Mouse (Mus musculus) forebrain, embryonic 14.5 days (tissue): ENCODE data around the gene Myt1. TPM values are rescaled to one million over a fixed set of nuclear protein-coding genes. Genes with fewer than 3 reads are reported as not detected.
A peak's percentile ranks its signal among the peaks of the same experiment; 100 is the strongest.

ENCODE experiments used
- ATAC-seq: fragments of 200-750 bp; cut with Nextera tagmentation; 2 replicates; pipeline ENCODE4 v1.8.0; 2017; ENCODE audit warnings: mild to moderate bottlenecking, moderate library complexity
- DNase-seq: peaks from one replicate; pipeline ENCODE4 v3.0.0-alpha.2; 2015; ENCODE audit warnings: low spot score
- H3K27ac ChIP-seq: fragments of 300-500 bp; sonication (generic); 2 replicates; pipeline ENCODE4 v1.5.1; 2014; ENCODE audit warnings: low read depth, mild to moderate bottlenecking, control low read depth, low read length, moderate library complexity
- H3K27me3 ChIP-seq: fragments of 300-500 bp; sonication (generic); replicated peaks from 2 replicates; pipeline ENCODE4 v1.6.1; 2014; ENCODE audit warnings: low read length, control low read depth, mixed read lengths; ENCODE audit not compliant: control insufficient read depth, insufficient read depth
- H3K36me3 ChIP-seq: fragments of 300-500 bp; sonication (generic); 2 replicates; pipeline ENCODE4 v1.6.1; 2014; ENCODE audit warnings: low read length, control low read depth; ENCODE audit not compliant: control insufficient read depth, insufficient read depth
- H3K4me1 ChIP-seq: fragments of 300-500 bp; sonication (generic); 2 replicates; pipeline ENCODE4 v1.6.1; 2014; ENCODE audit warnings: antibody characterized with exemption, low read length, control low read depth; ENCODE audit not compliant: control insufficient read depth, insufficient read depth
- H3K4me2 ChIP-seq: fragments of 300-500 bp; sonication (generic); 2 replicates; pipeline ENCODE4 v1.6.1; 2014; ENCODE audit warnings: mild to moderate bottlenecking, control low read depth, low read length
- H3K4me3 ChIP-seq: fragments of 300-500 bp; sonication (generic); 2 replicates; pipeline ENCODE4 v1.5.1; 2014; ENCODE audit warnings: low read depth, low read length, control low read depth
- H3K9ac ChIP-seq: fragments of 300-500 bp; sonication (generic); 2 replicates; pipeline ENCODE4 v1.6.1; 2014; ENCODE audit warnings: mild to moderate bottlenecking, low read length, control low read depth, moderate library complexity
- H3K9me3 ChIP-seq: fragments of 300-500 bp; sonication (generic); replicated peaks from 2 replicates; pipeline ENCODE4 v1.6.1; 2016; ENCODE audit warnings: low read length, control low read depth, mixed read lengths; ENCODE audit not compliant: control insufficient read depth
- WGBS: fragments of 180-500 bp; shearing (Covaris S2); extraction: QIAGEN DNeasy Blood & Tissue Kit; methylation state at CpG from one replicate; pipeline ENCODE4 v1.1.7; 2014; 5-methylcytosine and 5-hydroxymethylcytosine counted together
- polyA plus RNA-seq: library from polyadenylated mRNA; unstranded; fragments of >200 nt; fragmentation: Nextera tagmentation; extraction: Ambion mirVana; gene quantifications from 2 replicates; pipeline ENCODE4 v1.2.1, GENCODE M21; 2014

Myt1 gene
- polyA plus RNA-seq, 1 experiment from 2014 or later: 22.3 TPM

DNA sequence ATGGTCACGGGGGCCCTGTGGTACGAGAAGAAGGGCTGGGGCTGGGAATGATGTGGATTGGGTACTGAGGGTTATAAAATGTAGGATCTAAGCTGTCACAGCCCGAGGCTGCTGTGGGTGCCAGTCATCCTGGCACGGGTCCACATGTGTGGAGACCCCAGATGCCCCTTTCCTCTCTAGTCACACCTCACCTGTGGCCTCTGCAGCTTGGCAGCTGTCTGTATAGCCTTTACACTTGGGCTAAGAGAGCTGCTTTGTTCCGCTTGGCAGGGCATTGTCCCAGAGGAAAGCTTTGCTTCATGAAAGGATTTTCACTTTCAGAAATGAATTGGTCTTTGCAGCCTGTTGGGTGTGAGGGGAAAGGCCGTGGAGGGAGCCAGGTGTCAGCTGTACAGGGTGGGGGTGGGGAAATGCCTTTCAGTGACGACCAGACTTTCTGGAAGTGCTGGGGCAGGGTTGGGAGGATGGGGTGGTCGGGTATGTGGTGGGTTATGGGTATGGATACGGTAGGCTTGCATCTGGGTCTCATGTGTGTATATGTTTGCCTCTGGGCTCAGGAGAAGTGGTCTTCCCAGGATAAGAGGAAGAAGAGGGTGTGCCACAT is 35.4 kb upstream of the Myt1 start:
- no peak overlapping the region for H3K9ac ChIP-seq
- 19% methylated on average over 9 of the region's 9 CpGs for WGBS

DNA sequence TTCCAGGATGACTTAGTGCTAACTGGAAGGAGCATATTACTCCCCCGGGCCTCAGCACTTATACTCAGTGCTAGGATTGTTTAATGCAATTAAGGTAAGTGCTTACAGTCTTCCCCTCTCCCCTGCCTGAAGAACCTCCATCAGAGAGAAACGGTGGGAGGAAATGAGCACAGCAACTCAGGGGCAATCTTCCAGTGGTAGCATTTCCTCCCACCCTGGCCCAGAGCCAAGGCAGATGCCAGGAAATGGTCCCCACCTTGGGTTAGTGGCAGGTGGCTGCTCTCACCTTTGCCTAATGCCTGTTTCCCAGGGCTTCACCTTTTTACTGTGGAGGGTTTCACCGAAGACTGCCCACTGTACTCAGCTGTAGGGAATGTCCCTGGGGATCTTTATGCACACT is 33.1 kb upstream of the Myt1 start:
- H3K4me2 ChIP-seq: no peak overlapping the region
- H3K9me3 ChIP-seq: no peaks in the 10 kb centered on the region
- DNase-seq (no peak), ATAC-seq (no peak)
- WGBS: 66% methylated on average over 3 of the region's 3 CpGs
- peaks cover 9% of the 10 kb centered on the region; the same call in 1 of the 2 replicates for H3K36me3 ChIP-seq
- H3K27me3 ChIP-seq: no peaks in the 10 kb centered on the region
- peaks cover 8% of the 10 kb centered on the region for H3K4me1 ChIP-seq
- H3K4me3 ChIP-seq: no peak overlapping the region
- no peak overlapping the region for H3K9ac ChIP-seq
- H3K27ac ChIP-seq: no peak overlapping the region

More for the DNA sequence above, 35.4 kb upstream of the Myt1 start:
- Histone ChIP-seq H3K4me3 (no peak overlapping the region), H3K27me3 (no peaks in the 10 kb centered on the region), H3K4me1 (peaks cover 8% of the 10 kb centered on the region), H3K27ac (no peak overlapping the region), H3K36me3 (peaks cover 9% of the 10 kb centered on the region; the same call in 1 of the 2 replicates), H3K4me2 (no peak overlapping the region), H3K9me3 (no peaks in the 10 kb centered on the region)
- DNase-seq (peak; percentile 51), ATAC-seq (peak; percentile 75)

DNA sequence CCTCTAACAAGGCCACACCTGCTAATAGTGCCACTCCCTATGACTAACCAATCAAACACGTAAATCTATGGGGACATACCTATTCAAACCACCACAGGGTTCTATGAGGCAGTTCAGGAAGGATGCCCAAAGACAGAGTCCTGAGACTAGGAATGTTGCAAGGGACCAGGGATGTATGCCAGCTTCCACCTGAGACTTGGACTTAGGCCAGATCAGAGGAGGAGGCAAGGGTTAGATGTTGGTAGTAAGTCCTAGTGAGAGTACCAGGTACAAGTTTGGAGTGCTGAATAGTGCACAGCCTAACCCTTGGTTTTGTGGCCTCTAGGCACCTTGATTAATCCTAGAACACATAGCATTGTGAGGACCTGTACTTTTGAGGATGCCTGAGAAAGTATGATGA is 10.5 kb upstream of the Myt1 start:
- H3K4me3 ChIP-seq: no peak overlapping the region
- 85% methylated on average over 1 of the region's 1 CpGs for WGBS
- no peak overlapping the region for H3K27ac ChIP-seq
- no peaks in the 10 kb centered on the region for H3K36me3 ChIP-seq
- H3K4me1 ChIP-seq: no peaks in the 10 kb centered on the region
- DNase-seq (no peak), ATAC-seq (no peak)
- H3K4me2 ChIP-seq: no peak overlapping the region
- H3K27me3 ChIP-seq: no peaks in the 10 kb centered on the region
- no peaks in the 10 kb centered on the region for H3K9me3 ChIP-seq
- H3K9ac ChIP-seq: no peak overlapping the region

DNA sequence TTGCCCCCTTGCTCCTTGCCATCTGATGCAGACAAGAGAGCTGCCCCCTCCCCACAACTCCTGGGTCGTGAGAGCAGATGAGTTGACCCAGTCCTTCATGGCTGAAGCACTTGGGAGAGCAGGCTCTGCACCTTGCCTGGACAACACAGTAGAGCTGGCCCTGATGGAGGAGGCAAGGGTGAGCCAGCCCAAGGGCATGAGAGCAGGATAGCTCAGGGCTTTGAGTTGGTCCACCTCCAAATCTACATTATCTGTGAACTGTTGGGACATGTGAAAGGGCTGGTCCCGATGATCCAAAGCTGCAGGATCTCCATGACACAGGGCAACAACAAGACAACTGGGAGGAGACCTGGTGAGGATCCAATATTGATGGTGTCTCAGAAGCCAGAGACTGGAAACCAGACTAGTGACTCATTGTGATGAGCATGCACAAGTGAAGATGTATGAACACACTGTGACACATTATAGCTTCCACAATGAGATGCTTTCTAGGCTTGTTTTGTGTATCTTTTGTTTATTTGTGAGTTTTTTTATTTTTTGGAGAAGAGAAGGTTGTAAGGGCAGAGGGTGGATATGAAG is 4.9 kb upstream of the Myt1 start:
- 84% methylated on average over 2 of the region's 2 CpGs for WGBS
- Histone ChIP-seq H3K36me3 (no peaks in the 10 kb centered on the region), H3K9me3 (no peaks in the 10 kb centered on the region), H3K4me2 (no peak overlapping the region), H3K9ac (no peak overlapping the region), H3K4me1 (peaks cover 21% of the 10 kb centered on the region), H3K27ac (no peak overlapping the region), H3K27me3 (no peaks in the 10 kb centered on the region), H3K4me3 (no peak overlapping the region)
- DNase-seq (no peak), ATAC-seq (no peak)

DNA sequence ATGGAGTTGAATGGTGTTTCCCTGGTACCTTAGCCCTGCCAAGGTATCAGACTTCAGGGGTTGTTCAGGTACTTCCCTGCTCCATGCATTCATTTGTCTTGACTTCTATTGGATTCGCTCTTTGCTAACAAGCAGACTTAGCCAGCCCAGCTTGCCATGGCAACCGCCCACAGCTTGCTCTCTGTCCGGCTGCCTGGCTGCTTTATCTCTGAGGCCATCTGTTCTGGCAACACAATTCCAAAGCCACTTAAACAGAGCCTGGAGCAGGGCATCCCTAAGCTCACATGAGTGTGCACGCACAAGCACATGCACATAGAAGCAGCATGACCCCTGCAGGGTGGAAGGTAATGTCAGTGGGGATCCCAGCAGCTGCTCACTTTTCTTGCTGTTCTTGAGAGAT is 4.1 kb upstream of the Myt1 start:
- Histone ChIP-seq H3K27ac (peak overlapping the region; percentile 72), H3K9me3 (no peaks in the 10 kb centered on the region), H3K4me1 (peaks cover 29% of the 10 kb centered on the region), H3K9ac (no peak overlapping the region), H3K27me3 (no peaks in the 10 kb centered on the region), H3K4me3 (no peak overlapping the region), H3K4me2 (no peak overlapping the region), H3K36me3 (no peaks in the 10 kb centered on the region)
- 22% methylated on average over 4 of the region's 4 CpGs for WGBS
- ATAC-seq (peak; percentile 54), DNase-seq (peak; percentile 76)

DNA sequence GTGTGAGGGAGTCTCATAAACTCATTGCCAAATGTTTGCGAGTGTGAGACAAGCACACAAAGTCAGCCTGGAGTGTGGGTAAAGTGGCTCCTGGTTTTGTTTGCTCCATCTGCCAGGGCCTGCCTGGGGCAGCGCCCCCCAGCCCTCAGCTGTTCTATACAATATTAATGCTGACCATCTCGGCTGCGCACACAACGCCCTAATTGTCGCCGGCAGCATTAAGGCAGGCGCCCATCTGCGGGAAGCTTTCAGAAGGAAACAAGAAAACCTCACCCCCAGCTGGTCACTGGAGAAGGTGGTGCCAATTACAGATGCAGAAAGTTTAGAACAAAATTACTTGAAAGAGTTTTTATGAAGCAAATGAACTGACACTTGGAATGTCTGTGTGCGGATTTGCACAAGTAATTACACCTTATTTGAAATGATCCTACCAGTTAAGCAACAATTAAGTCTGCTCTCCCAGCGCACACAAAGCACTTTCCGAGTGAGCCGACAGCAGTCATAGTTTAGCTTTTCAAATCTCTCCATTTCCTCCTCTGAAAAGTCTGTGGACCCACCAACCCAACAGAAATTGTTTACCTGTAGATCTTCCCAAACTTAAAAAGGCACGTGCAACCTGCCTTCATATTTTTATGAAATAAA is 875 bp downstream of the Myt1 start:
- Histone ChIP-seq H3K9ac (peak overlapping the region; percentile 52), H3K4me2 (peak overlapping the region; percentile 70), H3K36me3 (no peaks in the 10 kb centered on the region), H3K4me1 (peaks cover 47% of the 10 kb centered on the region), H3K9me3 (no peaks in the 10 kb centered on the region), H3K27me3 (no peaks in the 10 kb centered on the region), H3K4me3 (peak overlapping the region; percentile 44), H3K27ac (peak overlapping the region; percentile 89)
- 3% methylated on average over 14 of the region's 14 CpGs for WGBS
- DNase-seq (peak; percentile 89), ATAC-seq (peak; percentile 50)

DNA sequence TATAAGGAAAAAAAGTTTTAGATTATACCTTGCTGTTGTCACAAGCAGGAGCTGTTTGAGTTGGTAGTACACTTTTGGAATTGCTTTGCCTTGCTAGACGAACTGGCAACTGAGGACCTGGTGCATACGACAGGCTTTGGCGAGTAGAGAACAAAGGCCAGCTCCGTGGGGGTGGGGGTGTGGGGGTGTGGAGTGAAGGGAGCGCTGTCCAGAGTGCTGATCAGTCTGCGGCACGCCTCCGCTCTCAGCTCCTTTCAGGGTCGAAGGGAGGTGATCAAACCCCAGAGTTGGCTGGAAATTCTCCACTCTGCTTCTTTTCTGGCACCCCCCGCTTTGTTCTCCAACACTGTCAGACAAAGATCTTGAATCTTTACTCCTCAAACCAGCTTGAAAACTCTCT is 1.5 kb downstream of the Myt1 start:
- Histone ChIP-seq H3K4me3 (peak overlapping the region; percentile 44), H3K27me3 (no peaks in the 10 kb centered on the region), H3K4me1 (peaks cover 47% of the 10 kb centered on the region), H3K4me2 (peak overlapping the region; percentile 70), H3K27ac (peak overlapping the region; percentile 89), H3K36me3 (no peaks in the 10 kb centered on the region), H3K9ac (peak overlapping the region; percentile 52), H3K9me3 (no peaks in the 10 kb centered on the region)
- ATAC-seq: peak; percentile 59
- peak; percentile 84 for DNase-seq
- 2% methylated on average over 10 of the region's 10 CpGs for WGBS

DNA sequence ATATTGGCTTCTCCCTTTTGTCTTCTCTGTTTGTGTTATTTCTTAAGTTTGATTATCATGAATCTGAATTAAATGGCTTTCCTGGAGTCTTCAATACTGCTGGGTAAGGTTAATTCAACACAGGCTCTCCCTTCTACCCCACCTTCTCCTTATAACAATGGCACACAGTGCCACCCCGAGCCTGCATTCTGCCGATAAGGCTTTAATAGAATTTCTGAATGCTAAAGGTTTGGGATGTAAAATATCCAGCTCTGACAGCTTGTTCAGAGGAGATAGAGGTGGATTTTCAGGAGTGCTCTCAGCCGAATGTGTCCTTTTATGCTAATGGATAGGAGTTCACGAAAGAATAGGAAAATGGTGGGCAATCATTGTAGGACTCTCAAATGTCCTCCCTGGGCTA is 2.1 kb downstream of the Myt1 start:
- 36% methylated on average over 4 of the region's 4 CpGs for WGBS
- peak overlapping the region; percentile 44 for H3K4me3 ChIP-seq
- ATAC-seq: no peak

More for the DNA sequence above, 2.1 kb downstream of the Myt1 start:
- H3K36me3 ChIP-seq: no peaks in the 10 kb centered on the region
- H3K4me2 ChIP-seq: peak overlapping the region; percentile 70
- peak; percentile 19 for DNase-seq
- peak overlapping the region; percentile 89 for H3K27ac ChIP-seq
- peaks cover 46% of the 10 kb centered on the region for H3K4me1 ChIP-seq
- H3K27me3 ChIP-seq: no peaks in the 10 kb centered on the region
- H3K9me3 ChIP-seq: no peaks in the 10 kb centered on the region
- peak overlapping the region; percentile 52 for H3K9ac ChIP-seq
